8 mouse cellular contexts compared by ENCODE assay signal in the genomic region with DNA sequence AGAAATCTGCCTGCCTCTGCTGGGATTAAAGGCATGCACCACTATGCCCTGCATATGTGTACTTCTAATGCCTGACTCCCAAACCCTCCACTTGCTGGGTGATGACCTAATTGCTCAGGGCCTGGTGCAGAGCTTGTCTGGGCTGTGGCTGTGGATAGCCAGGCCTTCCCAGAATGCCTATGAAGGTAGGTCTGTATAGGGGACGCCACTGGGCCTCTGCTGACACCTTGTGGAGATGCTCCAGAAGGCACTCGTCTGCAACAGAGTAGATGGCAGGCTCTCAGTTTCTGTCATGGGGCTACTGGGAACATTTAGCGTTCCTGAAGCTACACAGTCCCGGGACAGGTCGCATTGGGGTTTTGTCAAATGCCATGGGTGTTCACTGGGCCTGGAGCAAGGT.
DNase-seq lines count a peak whose midpoint lies in the region; ATAC-seq and TF ChIP-seq lines count a peak whose summit lies in the region.

No protein-coding gene starts in this region.

- H3K9me3 ChIP-seq in hindbrain, postnatal 0 days (ENCODE audit: low read length), result no peaks in the 10 kb centered on the region

- H3K4me2 ChIP-seq in hindbrain, postnatal 0 days (ENCODE audit: low read depth, low read length), result no peak overlapping the region

- no peak overlapping the region for H3K4me3 ChIP-seq in hindbrain, postnatal 0 days (ENCODE audit: low read length)

- H3K4me1 ChIP-seq in hindbrain, postnatal 0 days (ENCODE audit: insufficient read depth, low read length), result peaks cover 8% of the 10 kb centered on the region; the same call in 1 of the 2 replicates

- ATAC-seq in hindbrain, postnatal 0 days, result peak; percentile 89

- WGBS in hindbrain, postnatal 0 days, result 14% methylated on average over 5 of the region's 5 CpGs

- no peaks in the 10 kb centered on the region for H3K27me3 ChIP-seq in hindbrain, postnatal 0 days (ENCODE audit: insufficient read depth, low read length)

- no peak overlapping the region for H3K9ac ChIP-seq in hindbrain, postnatal 0 days (replicated peaks; ENCODE audit: low read length)

- H3K36me3 ChIP-seq in hindbrain, postnatal 0 days (ENCODE audit: insufficient read depth, low read length), result no peaks in the 10 kb centered on the region

- peak; percentile 38 for DNase-seq in WW6 (ENCODE audit: low read depth, low spot score)
- DNase-seq in cerebellum, postnatal 4 days (ENCODE audit: low spot score in 2 of 2), result peak; percentile 82 to 86
- DNase-seq in gastrocnemius, postnatal 10 days, result peak; percentile 87
- DNase-seq in hindbrain, postnatal 0 days (ENCODE audit: low spot score), result peak; percentile 90
- DNase-seq in left cerebral cortex, adult 11 months (ENCODE audit: low spot score), result peak; percentile 77
- peak; percentile 90 for DNase-seq in lung, postnatal 36 days
- peak; percentile 84 for DNase-seq in right cerebral cortex, adult 18-20 months
- DNase-seq in urinary bladder, adult 18-20 months (ENCODE audit: low spot score in 2 of 2), result peak; percentile 72 to 73

- TF ChIP-seq CTCF in hindbrain, postnatal 0 days (IDR thresholded peaks at IDR 0.05; ENCODE audit: low read depth), result peak; percentile 97

- H3K27ac ChIP-seq in hindbrain, postnatal 0 days, result no peak overlapping the region

Comparison
In these comparisons a context has a peak if more than half of its experiments do, and no peak if none do; other contexts are left out.
1. DNase-seq: peak in every context shown above with its lines; median percentile 90 in hindbrain, postnatal 0 days; 90 in lung, postnatal 36 days; 87 in gastrocnemius, postnatal 10 days; 84 in cerebellum, postnatal 4 days; 84 in right cerebral cortex, adult 18-20 months; 77 in left cerebral cortex, adult 11 months; 72 in urinary bladder, adult 18-20 months; 38 in WW6.